Mouse (Mus musculus) hindbrain, postnatal 0 days (tissue): Measurements from ENCODE around the gene Tex26. TPM values are rescaled to one million over a fixed set of nuclear protein-coding genes. Genes with fewer than 3 reads are reported as not detected.
A peak's percentile ranks its signal among the peaks of the same experiment; 100 is the strongest.

Source experiments
- ATAC-seq: fragments of 200-750 bp; cut with Nextera tagmentation; 2 replicates; pipeline ENCODE4 v1.8.0; 2017; ENCODE audit warnings: mild to moderate bottlenecking, moderate TSS enrichment, moderate library complexity
- DNase-seq: peaks from one replicate; pipeline ENCODE4 v3.0.0-alpha.2; 2015; ENCODE audit warnings: low spot score
- H3K27ac ChIP-seq: fragments of 300-500 bp; sonication (generic); 2 replicates; pipeline ENCODE4 v1.5.1; 2014; ENCODE audit warnings: mild to moderate bottlenecking
- H3K27me3 ChIP-seq: fragments of 300-500 bp; sonication (generic); 2 replicates; pipeline ENCODE4 v1.6.1; 2014; ENCODE audit warnings: low read length, mixed read lengths; ENCODE audit not compliant: insufficient read depth
- H3K36me3 ChIP-seq: fragments of 300-500 bp; sonication (generic); 2 replicates; pipeline ENCODE4 v1.6.1; 2014; ENCODE audit warnings: low read length, mixed read lengths; ENCODE audit not compliant: insufficient read depth
- H3K4me1 ChIP-seq: fragments of 300-500 bp; sonication (generic); 2 replicates; pipeline ENCODE4 v1.6.1; 2014; ENCODE audit warnings: antibody characterized with exemption, low read length, mixed read lengths; ENCODE audit not compliant: insufficient read depth
- H3K4me2 ChIP-seq: fragments of 300-500 bp; sonication (generic); 2 replicates; pipeline ENCODE4 v1.6.1; 2014; ENCODE audit warnings: low read depth, mild to moderate bottlenecking, low read length, moderate library complexity, mixed read lengths
- H3K4me3 ChIP-seq: fragments of 300-500 bp; sonication (generic); 2 replicates; pipeline ENCODE4 v1.5.1; 2014; ENCODE audit warnings: low read length
- H3K9ac ChIP-seq: fragments of 300-500 bp; sonication (generic); replicated peaks from 2 replicates; pipeline ENCODE4 v1.6.1; 2014; ENCODE audit warnings: mild to moderate bottlenecking, low read length, moderate library complexity, mixed read lengths
- H3K9me3 ChIP-seq: fragments of 300-500 bp; sonication (generic); 2 replicates; pipeline ENCODE4 v1.6.1; 2016; ENCODE audit warnings: low read length, mixed read lengths
- CTCF ChIP-seq: IDR thresholded peaks from 2 replicates; pipeline ENCODE4 v1.5.1; 2016; ENCODE audit warnings: antibody characterized with exemption, control low read depth, low read depth
- WGBS: fragments of 180-500 bp; shearing (Covaris S2); extraction: QIAGEN DNeasy Blood & Tissue Kit; methylation state at CpG from one replicate; pipeline ENCODE4 v1.1.7; 2014; 5-methylcytosine and 5-hydroxymethylcytosine counted together
- polyA plus RNA-seq: library from polyadenylated mRNA; unstranded; fragments of >200 nt; fragmentation: Nextera tagmentation; extraction: Ambion mirVana; gene quantifications from 2 replicates; pipeline ENCODE4 v1.2.1, GENCODE M21; 2015
- total RNA-seq: library from RNA; depleted of rRNA; stranded (reverse); fragments of >200 nt; gene quantifications from 2 replicates; pipeline ENCODE4 v1.2.3, GENCODE M21; 2014

The Tex26 gene
- total and polyA plus RNA-seq, 2 experiments from 2014 or later = 0.31 to 1.6 TPM

GRCm38 (mm10) chr5:149441646-149442276 lies 2.3 kb downstream of the Tex26 start:
- no peak overlapping the region for H3K4me2 ChIP-seq
- H3K36me3 ChIP-seq = no peaks in the 10 kb centered on the region
- no peak overlapping the region for H3K9ac ChIP-seq
- peaks cover 18% of the 10 kb centered on the region; the same call in 1 of the 2 replicates for H3K4me1 ChIP-seq
- 41% methylated on average over 14 of the region's 14 CpGs for WGBS
- TF ChIP-seq CTCF = no peak
- peak overlapping the region; percentile 72 for H3K27ac ChIP-seq
- ATAC-seq (no peak), DNase-seq (peak; percentile 75)
- no peaks in the 10 kb centered on the region for H3K9me3 ChIP-seq
- H3K4me3 ChIP-seq = no peak overlapping the region
- no peaks in the 10 kb centered on the region for H3K27me3 ChIP-seq

- WGBS = 63% methylated on average over 15 of the region's 15 CpGs
- peaks cover 18% of the 10 kb centered on the region; the same call in 1 of the 2 replicates for H3K4me1 ChIP-seq
- ATAC-seq (no peak), DNase-seq (peak; percentile 71)
- no peak overlapping the region for H3K4me2 ChIP-seq
- H3K27ac ChIP-seq = peak overlapping the region; percentile 72
- no peaks in the 10 kb centered on the region for H3K36me3 ChIP-seq
- no peaks in the 10 kb centered on the region for H3K27me3 ChIP-seq
- no peaks in the 10 kb centered on the region for H3K9me3 ChIP-seq
- TF ChIP-seq CTCF = no peak
- H3K4me3 ChIP-seq = no peak overlapping the region
- no peak overlapping the region for H3K9ac ChIP-seq
These were observed 2.8 kb downstream of the Tex26 start for GRCm38 (mm10) chr5:149442277-149442660.

GRCm38 (mm10) chr5:149444451-149444850 lies 5.0 kb downstream of the Tex26 start:
- Histone ChIP-seq H3K27ac (peak overlapping the region; percentile 59), H3K27me3 (no peaks in the 10 kb centered on the region), H3K4me3 (no peak overlapping the region), H3K4me2 (no peak overlapping the region), H3K9me3 (no peaks in the 10 kb centered on the region), H3K36me3 (no peaks in the 10 kb centered on the region), H3K4me1 (peaks cover 18% of the 10 kb centered on the region; the same call in 1 of the 2 replicates), H3K9ac (no peak overlapping the region)
- ATAC-seq (no peak), DNase-seq (peak; percentile 44)
- no peak for TF ChIP-seq CTCF
- 56% methylated on average over 4 of the region's 4 CpGs for WGBS

GRCm38 (mm10) chr5:149446495-149446894 lies 7.0 kb downstream of the Tex26 start:
- H3K4me1 ChIP-seq = 0 out of 2 replicates have a peak, but pooled peaks cover 13% of the 10 kb centered on the region
- no peak for ATAC-seq
- no peaks in the 10 kb centered on the region for H3K9me3 ChIP-seq
- H3K27ac ChIP-seq = no peak overlapping the region
- H3K27me3 ChIP-seq = no peaks in the 10 kb centered on the region
- TF ChIP-seq CTCF = no peak
- WGBS = 87% methylated on average over 7 of the region's 7 CpGs
- DNase-seq = no peak
- no peaks in the 10 kb centered on the region for H3K36me3 ChIP-seq
- no peak overlapping the region for H3K4me3 ChIP-seq
- H3K9ac ChIP-seq = no peak overlapping the region
- H3K4me2 ChIP-seq = no peak overlapping the region

- Histone ChIP-seq H3K36me3 (no peaks in the 10 kb centered on the region), H3K4me3 (no peak overlapping the region), H3K9me3 (no peaks in the 10 kb centered on the region), H3K27ac (no peak overlapping the region), H3K9ac (no peak overlapping the region), H3K27me3 (no peaks in the 10 kb centered on the region), H3K4me2 (no peak overlapping the region), H3K4me1 (0 out of 2 replicates have a peak, but pooled peaks cover 8% of the 10 kb centered on the region)
- peak; percentile 50 for TF ChIP-seq CTCF
- DNase-seq (no peak), ATAC-seq (no peak)
- 86% methylated on average over 5 of the region's 5 CpGs for WGBS
These were observed 8.3 kb downstream of the Tex26 start for GRCm38 (mm10) chr5:149447733-149448132.

GRCm38 (mm10) chr5:149449406-149449805 lies 9.9 kb downstream of the Tex26 start:
- no peaks in the 10 kb centered on the region for H3K27me3 ChIP-seq
- H3K4me1 ChIP-seq = 0 out of 2 replicates have a peak, but pooled peaks cover 5% of the 10 kb centered on the region
- H3K9ac ChIP-seq = no peak overlapping the region
- H3K4me3 ChIP-seq = no peak overlapping the region
- H3K4me2 ChIP-seq = no peak overlapping the region
- DNase-seq = no peak
- no peaks in the 10 kb centered on the region for H3K36me3 ChIP-seq
- TF ChIP-seq CTCF = no peak
- ATAC-seq = no peak
- H3K9me3 ChIP-seq = no peaks in the 10 kb centered on the region
- H3K27ac ChIP-seq = no peak overlapping the region
- 69% methylated on average over 7 of the region's 7 CpGs for WGBS

- Histone ChIP-seq H3K9me3 (no peaks in the 10 kb centered on the region), H3K36me3 (no peaks in the 10 kb centered on the region), H3K9ac (no peak overlapping the region), H3K4me1 (no peaks in the 10 kb centered on the region), H3K4me2 (no peak overlapping the region), H3K27ac (peak overlapping the region; percentile 20; the same call in 1 of the 2 replicates), H3K4me3 (no peak overlapping the region), H3K27me3 (no peaks in the 10 kb centered on the region)
- DNase-seq (no peak), ATAC-seq (no peak)
- no peak for TF ChIP-seq CTCF
- 66% methylated on average over 7 of the region's 7 CpGs for WGBS
These were observed 11.8 kb downstream of the Tex26 start for GRCm38 (mm10) chr5:149451209-149451681.
